Mouse (Mus musculus) midbrain, postnatal 0 days (tissue): Measurements from ENCODE around the gene 1700016K19Rik. TPM values are rescaled to one million over a fixed set of nuclear protein-coding genes. Genes with fewer than 3 reads are reported as not detected.

Experiments used
- ATAC-seq: fragments of 200-750 bp; cut with Nextera tagmentation; 2 replicates; pipeline ENCODE4 v1.8.0; 2017; ENCODE audit warnings: moderate number of reproducible peaks, mild to moderate bottlenecking, moderate TSS enrichment, moderate library complexity; ENCODE audit not compliant: low FRiP score
- DNase-seq: peaks from one replicate; pipeline ENCODE4 v3.0.0-alpha.2; 2015; ENCODE audit warnings: low spot score
- H3K27ac ChIP-seq: fragments of 300-500 bp; sonication (generic); 2 replicates; pipeline ENCODE4 v1.5.1; 2014; ENCODE audit warnings: low read depth, mild to moderate bottlenecking, low read length, mixed read lengths
- H3K27me3 ChIP-seq: fragments of 300-500 bp; sonication (generic); 2 replicates; pipeline ENCODE4 v1.6.1; 2014; ENCODE audit warnings: low read length, control low read depth, mixed read lengths; ENCODE audit not compliant: insufficient read depth
- H3K36me3 ChIP-seq: fragments of 300-500 bp; sonication (generic); 2 replicates; pipeline ENCODE4 v1.6.1; 2014; ENCODE audit warnings: low read length, control low read depth, mixed read lengths; ENCODE audit not compliant: insufficient read depth
- H3K4me1 ChIP-seq: fragments of 300-500 bp; sonication (generic); 2 replicates; pipeline ENCODE4 v1.6.1; 2014; ENCODE audit warnings: mild to moderate bottlenecking, control low read depth, antibody characterized with exemption, low read length, mixed read lengths; ENCODE audit not compliant: insufficient read depth
- H3K4me2 ChIP-seq: fragments of 300-500 bp; sonication (generic); 2 replicates; pipeline ENCODE4 v1.6.1; 2014; ENCODE audit warnings: low read depth, mild to moderate bottlenecking, low read length, mixed read lengths; ENCODE audit not compliant: poor library complexity, severe bottlenecking
- H3K4me3 ChIP-seq: fragments of 300-500 bp; sonication (generic); 2 replicates; pipeline ENCODE4 v1.5.1; 2014; ENCODE audit warnings: low read depth, mild to moderate bottlenecking, low read length, moderate library complexity
- H3K9ac ChIP-seq: fragments of 300-500 bp; sonication (generic); replicated peaks from 2 replicates; pipeline ENCODE4 v1.6.1; 2014; ENCODE audit warnings: mild to moderate bottlenecking, low read length, moderate library complexity, mixed read lengths; ENCODE audit not compliant: poor library complexity, severe bottlenecking
- H3K9me3 ChIP-seq: fragments of 300-500 bp; sonication (generic); 2 replicates; pipeline ENCODE4 v1.6.1; 2016; ENCODE audit warnings: low read length, control low read depth
- CTCF ChIP-seq: IDR thresholded peaks from 2 replicates; pipeline ENCODE4 v1.5.1; 2016; ENCODE audit warnings: antibody characterized with exemption, mild to moderate bottlenecking
- WGBS: fragments of 180-500 bp; shearing (Covaris S2); extraction: QIAGEN DNeasy Blood & Tissue Kit; methylation state at CpG from one replicate; pipeline ENCODE4 v1.1.7; 2014; 5-methylcytosine and 5-hydroxymethylcytosine counted together
- polyA plus RNA-seq: library from polyadenylated mRNA; unstranded; fragments of >200 nt; fragmentation: Nextera tagmentation; extraction: Ambion mirVana; gene quantifications from 2 replicates; pipeline ENCODE4 v1.2.1, GENCODE M21; 2015
- total RNA-seq: library from RNA; depleted of rRNA; stranded (reverse); fragments of >200 nt; gene quantifications from 2 replicates; pipeline ENCODE4 v1.2.3, GENCODE M21; 2014

1700016K19Rik gene
- total and polyA plus RNA-seq, 2 experiments from 2014 or later, result 8.8 to 11.3 TPM

GRCm38 (mm10) chr11:75961782-75962181, 37.9 kb upstream of the 1700016K19Rik start:
- Histone ChIP-seq H3K9ac (no peak overlapping the region), H3K9me3 (no peaks in the 10 kb centered on the region), H3K4me3 (no peak overlapping the region), H3K27me3 (no peaks in the 10 kb centered on the region; the same call in 1 of the 2 replicates), H3K27ac (no peak overlapping the region), H3K4me1 (peaks cover 19% of the 10 kb centered on the region; the same call in 1 of the 2 replicates), H3K4me2 (no peak overlapping the region), H3K36me3 (no peaks in the 10 kb centered on the region)
- DNase-seq (no peak), ATAC-seq (no peak)
- no peak for TF ChIP-seq CTCF
- WGBS, result 79% methylated on average over 7 of the region's 7 CpGs

GRCm38 (mm10) chr11:75963730-75964475, 35.8 kb upstream of the 1700016K19Rik start:
- ATAC-seq, result no peak
- TF ChIP-seq CTCF, result no peak
- H3K9ac ChIP-seq, result no peak overlapping the region

GRCm38 (mm10) chr11:75964476-75964730, 35.3 kb upstream of the 1700016K19Rik start:
- DNase-seq (no peak), ATAC-seq (no peak)
- Histone ChIP-seq H3K9ac (no peak overlapping the region), H3K27ac (no peak overlapping the region), H3K9me3 (no peaks in the 10 kb centered on the region), H3K4me2 (no peak overlapping the region), H3K4me3 (no peak overlapping the region), H3K27me3 (no peaks in the 10 kb centered on the region; the same call in 1 of the 2 replicates), H3K36me3 (no peaks in the 10 kb centered on the region), H3K4me1 (peaks cover 19% of the 10 kb centered on the region; the same call in 1 of the 2 replicates)
- TF ChIP-seq CTCF, result no peak
- WGBS, result 32% methylated on average over 4 of the region's 4 CpGs

More at GRCm38 (mm10) chr11:75963730-75964475, 35.8 kb upstream of the 1700016K19Rik start:
- Histone ChIP-seq H3K27ac (peak overlapping the region; percentile 58), H3K36me3 (no peaks in the 10 kb centered on the region), H3K4me3 (no peak overlapping the region), H3K27me3 (no peaks in the 10 kb centered on the region; the same call in 1 of the 2 replicates), H3K4me1 (peaks cover 19% of the 10 kb centered on the region; the same call in 1 of the 2 replicates), H3K4me2 (no peak overlapping the region), H3K9me3 (no peaks in the 10 kb centered on the region)
- peak; percentile 86 for DNase-seq
- 14% methylated on average over 11 of the region's 11 CpGs for WGBS

GRCm38 (mm10) chr11:75965674-75966400, 33.9 kb upstream of the 1700016K19Rik start:
- DNase-seq (no peak), ATAC-seq (no peak)
- Histone ChIP-seq H3K9me3 (no peaks in the 10 kb centered on the region), H3K4me2 (peak overlapping the region; percentile 93), H3K27me3 (no peaks in the 10 kb centered on the region; the same call in 1 of the 2 replicates), H3K4me1 (peaks cover 19% of the 10 kb centered on the region), H3K9ac (peak overlapping the region; percentile 53), H3K36me3 (no peaks in the 10 kb centered on the region), H3K27ac (no peak overlapping the region), H3K4me3 (peak overlapping the region; percentile 51)
- whole genome bisulfite sequencing, result 10% methylated on average over 27 of the region's 28 CpGs
- TF ChIP-seq CTCF, result no peak

- H3K4me3 ChIP-seq, result peak overlapping the region; percentile 51
- H3K9me3 ChIP-seq, result no peaks in the 10 kb centered on the region
- ATAC-seq (peak; percentile 51), DNase-seq (peak; percentile 45)
- H3K4me1 ChIP-seq, result peaks cover 19% of the 10 kb centered on the region
- peak; percentile 74 for TF ChIP-seq CTCF
- H3K4me2 ChIP-seq, result peak overlapping the region; percentile 93
- WGBS, result under 1% methylated on average over 66 of the region's 90 CpGs
- no peaks in the 10 kb centered on the region; the same call in 1 of the 2 replicates for H3K27me3 ChIP-seq
- peak overlapping the region; percentile 28 for H3K27ac ChIP-seq
- H3K9ac ChIP-seq, result peak overlapping the region; percentile 53
- no peaks in the 10 kb centered on the region for H3K36me3 ChIP-seq
Measured at GRCm38 (mm10) chr11:75966401-75967372, 33.0 kb upstream of the 1700016K19Rik start.
